10 mouse cellular contexts compared by ENCODE assay signal in the genomic region with DNA sequence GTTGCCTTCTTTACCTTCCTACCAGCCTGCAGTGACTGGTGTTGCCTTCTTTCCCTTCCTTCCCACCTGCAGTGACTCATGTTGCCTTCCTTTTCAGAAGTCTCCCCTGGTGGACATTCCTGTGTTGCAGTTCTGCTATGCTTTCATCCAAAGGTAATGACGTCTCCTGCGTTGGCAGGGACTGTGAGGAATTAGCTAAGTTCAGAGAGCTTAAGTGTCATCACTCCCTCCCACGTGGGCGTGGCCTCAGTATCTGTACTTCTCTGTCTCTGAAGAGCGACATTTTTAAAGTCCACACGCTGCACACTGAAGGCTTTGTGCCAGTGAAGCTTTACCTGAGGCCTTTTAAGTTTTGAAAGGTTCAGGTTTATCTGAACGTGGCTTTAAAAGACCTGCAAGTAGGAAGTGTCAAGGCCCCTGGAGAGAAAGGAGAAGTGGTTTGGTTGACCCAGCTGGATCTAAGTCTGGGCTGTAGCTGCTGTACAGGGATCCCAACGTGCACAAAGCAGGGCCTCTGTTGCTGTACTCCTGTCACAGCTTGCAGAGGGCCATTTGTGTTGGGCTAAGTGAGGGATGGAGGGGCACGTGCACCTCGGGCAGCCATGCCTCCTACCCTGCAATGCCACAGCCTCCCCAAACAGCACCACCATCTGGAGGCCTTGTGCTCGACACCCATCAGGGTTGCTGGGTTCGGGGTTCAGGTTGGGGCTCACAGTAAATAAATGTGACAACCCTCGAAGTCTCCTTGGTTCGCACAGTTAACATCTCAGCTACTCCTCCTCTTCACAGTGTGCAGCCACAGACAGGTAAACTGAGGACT. TPM values are rescaled to one million over a fixed set of nuclear protein-coding genes. Genes with fewer than 3 reads are reported as not detected.
A peak's percentile ranks its signal among the peaks of the same experiment; 100 is the strongest.
DNase-seq lines count a peak whose midpoint lies in the region; ATAC-seq and TF ChIP-seq lines count a peak whose summit lies in the region.
"Had no signal": no experiment of that assay in that cellular context is flagged by ENCODE, and none has a peak within 500 bp of the region (broad histone marks: within the 10 kb centered on the region; RNA-seq: fewer than 3 reads in every experiment).

No protein-coding gene starts in this region.

- TF ChIP-seq CTCF in intestine, postnatal 0 days (IDR thresholded peaks at IDR 0.05; ENCODE audit: low read depth) = peak; percentile 61

- peak; percentile 52 for ATAC-seq in intestine, postnatal 0 days

- peaks cover 4% of the 10 kb centered on the region; the same call in 1 of the 2 replicates for H3K9me3 ChIP-seq in intestine, postnatal 0 days (ENCODE audit: control insufficient read depth)

- H3K9ac ChIP-seq in intestine, postnatal 0 days (ENCODE audit: low read depth, low read length) = no peak overlapping the region
- H3K9ac ChIP-seq: heart, embryonic 13.5 days had no signal

- H3K27ac ChIP-seq in intestine, postnatal 0 days (ENCODE audit: low read depth, low read length) = 0 out of 2 replicates have a peak overlapping the region, but pooled peaks have one; percentile 28
- H3K27ac ChIP-seq: heart, embryonic 13.5 days had no signal

- H3K4me2 ChIP-seq in intestine, postnatal 0 days (replicated peaks; ENCODE audit: low read depth) = no peak overlapping the region
- H3K4me2 ChIP-seq: heart, embryonic 13.5 days had no signal

- H3K4me3 ChIP-seq in intestine, postnatal 0 days (ENCODE audit: low read depth, low read length) = no peak overlapping the region
- H3K4me3 ChIP-seq: heart, embryonic 13.5 days had no signal

- no peaks in the 10 kb centered on the region; the same call in 1 of the 2 replicates for H3K4me1 ChIP-seq in intestine, postnatal 0 days (replicated peaks; ENCODE audit: control insufficient read depth, insufficient read depth, low read length)

- peaks cover 55% of the 10 kb centered on the region for H3K36me3 ChIP-seq in intestine, postnatal 0 days (ENCODE audit: control insufficient read depth, insufficient read depth)

- 54% methylated on average over 14 of the region's 14 CpGs for WGBS in intestine, postnatal 0 days

- no peaks in the 10 kb centered on the region for H3K27me3 ChIP-seq in intestine, postnatal 0 days (replicated peaks; ENCODE audit: control insufficient read depth, insufficient read depth, low read length)
- H3K27me3 ChIP-seq: heart, embryonic 13.5 days had no signal

- peak; percentile 45 for DNase-seq in left cerebral cortex, adult 11 months (ENCODE audit: low spot score)
- no peak for DNase-seq in left cerebral cortex, postnatal 10 days (ENCODE audit: extremely low spot score in 1 of 2, low spot score in 2 of 2)
- peak; percentile 84 for DNase-seq in R1 (ENCODE audit: low read depth, low spot score)
- DNase-seq in naive thymus-derived CD4-positive, alpha-beta T cell, adult 2 months (ENCODE audit: low read depth) = peak; percentile 82
- no peak for DNase-seq in left cerebral cortex, postnatal 36 days (ENCODE audit: low spot score in 2 of 2)
- no peak for DNase-seq in urinary bladder, postnatal 25 days (ENCODE audit: low spot score)
- no peak for DNase-seq in cerebellum, adult 9-11 months
- DNase-seq: adrenal gland, postnatal 10 days had no signal

- intact Hi-C loops in left cerebral cortex, postnatal 10 days (cut with DNase I) = no loop called here
- intact Hi-C loops in left cerebral cortex, postnatal 36 days (cut with DNase I) = loop anchor here (10.0 kb wide), 1 partner anchor 176 kb away; a partner anchor contains a TSS

RNA-seq across cellular contexts. Expression of a gene that starts 51.1 kb away (rescaled TPM):
- total RNA-seq in left cerebral cortex, postnatal 10 days (2021) = 10 to 100 TPM; 26.8 to 35.6 TPM
- 15.5 and 20.0 TPM in 2 replicates for polyA plus RNA-seq in intestine, postnatal 0 days (2015; fragmentation: Nextera tagmentation; extraction: Ambion mirVana)
- 10 to 100 TPM; 21.6 to 33.0 TPM for total RNA-seq in left cerebral cortex, postnatal 36 days (2021)

Comparison
In these comparisons a context has a peak if more than half of its experiments do, and no peak if none do; other contexts are left out.
1. DNase-seq: peak in left cerebral cortex, adult 11 months (single experiment), R1 (single experiment) and naive thymus-derived CD4-positive, alpha-beta T cell, adult 2 months (single experiment); none in left cerebral cortex, postnatal 10 days (0 of 2), left cerebral cortex, postnatal 36 days (0 of 2), urinary bladder, postnatal 25 days (single experiment) and cerebellum, adult 9-11 months (single experiment).